Mouse (Mus musculus) liver, postnatal 0 days (tissue): Measurements from ENCODE around the gene Ttbk2. TPM values are rescaled to one million over a fixed set of nuclear protein-coding genes. Genes with fewer than 3 reads are reported as not detected.

Source experiments
- ATAC-seq: fragments of 200-750 bp; cut with Nextera tagmentation; 2 replicates; pipeline ENCODE4 v1.8.0; 2017; ENCODE audit warnings: mild to moderate bottlenecking, moderate library complexity
- DNase-seq: peaks from one replicate; pipeline ENCODE4 v3.0.0-alpha.2; 2016
- H3K27ac ChIP-seq: fragments of 300-500 bp; sonication (generic); 2 replicates; pipeline ENCODE4 v1.5.1; 2014; ENCODE audit warnings: antibody characterized with exemption, moderate library complexity, mild to moderate bottlenecking, low read depth
- H3K27me3 ChIP-seq: fragments of 300-500 bp; sonication (generic); 2 replicates; pipeline ENCODE4 v1.6.1; 2014; ENCODE audit warnings: low read length, control low read depth, mixed read lengths; ENCODE audit not compliant: insufficient read depth
- H3K36me3 ChIP-seq: fragments of 300-500 bp; sonication (generic); replicated peaks from 2 replicates; pipeline ENCODE4 v1.6.1; 2014; ENCODE audit warnings: mild to moderate bottlenecking, control low read depth, low read length, moderate library complexity, mixed read lengths; ENCODE audit not compliant: insufficient read depth
- H3K4me1 ChIP-seq: fragments of 300-500 bp; sonication (generic); 2 replicates; pipeline ENCODE4 v1.6.1; 2014; ENCODE audit warnings: antibody characterized with exemption, mild to moderate bottlenecking, control low read depth; ENCODE audit not compliant: insufficient read depth
- H3K4me2 ChIP-seq: fragments of 300-500 bp; sonication (generic); 2 replicates; pipeline ENCODE4 v1.6.1; 2014; ENCODE audit warnings: low read depth, mild to moderate bottlenecking, low read length, moderate library complexity, mixed read lengths
- H3K4me3 ChIP-seq: fragments of 300-500 bp; sonication (generic); 2 replicates; pipeline ENCODE4 v1.5.1; 2014; ENCODE audit warnings: low read depth, low read length
- H3K9ac ChIP-seq: fragments of 300-500 bp; sonication (generic); replicated peaks from 2 replicates; pipeline ENCODE4 v1.6.1; 2014; ENCODE audit warnings: mild to moderate bottlenecking, moderate library complexity
- H3K9me3 ChIP-seq: fragments of 300-500 bp; sonication (generic); 2 replicates; pipeline ENCODE4 v1.6.1; 2016; ENCODE audit warnings: mild to moderate bottlenecking, control low read depth, low read length, mixed read lengths
- CTCF ChIP-seq: sonication (generic); IDR thresholded peaks from 2 replicates; pipeline ENCODE4 v1.5.1; 2016; ENCODE audit warnings: antibody characterized with exemption, low read depth
- EP300 ChIP-seq: IDR thresholded peaks from 2 replicates; pipeline ENCODE4 v1.6.1; 2016; ENCODE audit warnings: antibody characterized with exemption, low read depth, mild to moderate bottlenecking
- WGBS: fragments of 180-500 bp; shearing (Covaris S2); extraction: QIAGEN DNeasy Blood & Tissue Kit; methylation state at CpG from one replicate; pipeline ENCODE4 v1.1.7; 2014; ENCODE audit not compliant: insufficient replicate concordance; 5-methylcytosine and 5-hydroxymethylcytosine counted together
- polyA plus RNA-seq: library from polyadenylated mRNA; unstranded; fragments of >200 nt; fragmentation: Nextera tagmentation; extraction: Ambion mirVana; gene quantifications from 2 replicates; pipeline ENCODE4 v1.2.1, GENCODE M21; 2015

The Ttbk2 gene
- polyA plus RNA-seq, 1 experiment from 2014 or later: 0.67 TPM

DNA sequence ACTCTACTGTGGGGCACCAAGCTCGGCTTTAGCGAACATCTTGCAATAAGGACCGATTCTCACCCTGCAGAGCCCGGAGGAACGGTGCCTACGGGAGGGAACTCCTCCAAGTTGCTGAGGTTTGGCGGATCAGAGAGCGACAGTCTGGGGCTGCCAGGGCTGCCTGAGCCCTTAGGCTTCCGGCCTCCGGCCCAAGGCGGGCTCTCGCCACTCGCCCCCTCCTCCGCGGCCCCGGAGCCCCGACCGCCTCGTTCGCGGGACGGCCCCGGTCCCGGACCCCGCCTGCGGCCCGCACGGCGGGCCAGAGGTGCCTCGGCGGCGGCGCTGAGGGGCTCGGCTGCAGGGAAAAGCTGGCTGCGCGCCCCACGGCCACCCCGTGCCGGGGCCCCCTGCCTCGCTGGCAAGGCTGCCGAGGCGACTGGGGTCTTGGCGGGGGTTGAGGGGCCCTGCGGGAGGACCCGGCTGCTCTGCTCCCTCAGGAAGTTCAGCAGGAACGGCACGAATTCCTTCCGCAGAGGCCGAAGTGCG is 119.7 kb downstream of the Ttbk2 start:
- WGBS: 1% methylated on average over 49 of the region's 50 CpGs
- ATAC-seq (peak; percentile 17), DNase-seq (no peak)
- TF ChIP-seq EP300: no peak
- TF ChIP-seq CTCF: no peak
- Histone ChIP-seq H3K4me3 (peak overlapping the region; percentile 96), H3K27me3 (no peaks in the 10 kb centered on the region), H3K4me1 (peaks cover 26% of the 10 kb centered on the region), H3K9ac (peak overlapping the region; percentile 88), H3K36me3 (peaks cover 42% of the 10 kb centered on the region), H3K4me2 (peak overlapping the region; percentile 96), H3K9me3 (no peaks in the 10 kb centered on the region), H3K27ac (peak overlapping the region; percentile 93)

DNA sequence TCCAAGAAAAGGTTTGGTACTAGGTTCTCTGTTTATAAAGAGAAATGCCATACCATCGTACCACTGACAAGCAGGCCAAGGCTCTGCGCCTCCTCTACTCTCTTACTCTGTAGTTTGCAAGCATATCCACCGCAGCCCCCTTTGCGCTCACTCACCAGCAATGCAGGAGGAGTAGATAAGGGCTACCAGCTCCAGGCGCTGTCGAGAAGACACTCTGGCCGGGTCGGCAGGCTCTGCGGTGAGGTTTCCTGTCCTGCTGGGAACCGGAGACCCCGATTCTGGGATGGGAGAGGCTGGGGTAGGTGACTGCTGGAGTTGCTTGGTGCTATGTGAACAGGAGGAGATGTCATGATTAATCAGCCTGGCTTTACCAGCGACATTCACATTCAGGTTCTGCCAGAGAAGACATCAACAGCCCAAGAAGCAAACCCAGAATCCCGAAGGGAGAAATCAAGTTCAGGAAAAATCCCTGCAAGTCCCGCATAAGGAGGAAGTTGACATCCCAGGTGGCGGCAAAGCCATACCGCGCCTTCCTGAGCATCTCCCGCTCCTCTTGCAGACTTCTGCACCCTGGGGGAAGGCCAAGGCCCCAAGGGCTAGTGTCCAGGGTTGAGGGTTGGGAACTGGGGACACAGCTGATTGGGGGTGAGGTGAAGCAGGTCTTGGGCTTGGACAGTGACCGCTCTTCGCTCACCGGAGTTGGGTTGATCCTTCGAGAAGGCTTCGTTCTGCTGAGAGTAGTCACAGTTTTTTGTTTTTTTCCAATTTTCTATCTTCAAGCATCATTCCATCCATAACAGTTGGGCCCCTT is 120.4 kb downstream of the Ttbk2 start:
- DNase-seq (peak; percentile 49), ATAC-seq (no peak)
- 10% methylated on average over 23 of the region's 23 CpGs for WGBS
- H3K4me2 ChIP-seq: peak overlapping the region; percentile 96
- H3K4me3 ChIP-seq: peak overlapping the region; percentile 96
- H3K4me1 ChIP-seq: peaks cover 26% of the 10 kb centered on the region
- H3K9ac ChIP-seq: peak overlapping the region; percentile 88
- H3K36me3 ChIP-seq: peaks cover 49% of the 10 kb centered on the region
- TF ChIP-seq CTCF: no peak
- TF ChIP-seq EP300: no peak
- H3K27me3 ChIP-seq: no peaks in the 10 kb centered on the region
- no peaks in the 10 kb centered on the region for H3K9me3 ChIP-seq
- peak overlapping the region; percentile 93; the same call in 1 of the 2 replicates for H3K27ac ChIP-seq

DNA sequence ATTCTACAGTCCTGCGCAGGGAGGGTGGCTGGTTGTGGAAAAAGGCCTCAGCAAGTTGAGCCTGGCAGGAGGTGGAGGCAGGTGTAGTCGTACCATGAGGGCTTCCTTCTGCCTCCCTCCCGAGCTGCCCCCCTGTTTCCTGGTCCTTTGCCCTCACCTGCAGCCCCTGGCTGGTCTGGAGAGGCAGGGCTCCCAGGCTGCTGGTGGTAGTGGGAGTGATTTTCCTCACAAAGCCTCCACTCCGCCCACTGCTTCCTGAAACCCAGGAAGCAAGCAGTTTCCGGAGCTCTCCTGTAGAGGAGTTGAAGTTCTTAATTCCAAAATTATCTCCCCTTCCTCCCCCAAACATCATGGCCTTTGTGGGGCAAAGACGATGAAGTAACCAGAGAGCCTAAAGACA is 126.2 kb downstream of the Ttbk2 start:
- no peak for ATAC-seq
- Histone ChIP-seq H3K27me3 (no peaks in the 10 kb centered on the region), H3K4me1 (peaks cover 11% of the 10 kb centered on the region), H3K9me3 (no peaks in the 10 kb centered on the region), H3K36me3 (peaks cover 92% of the 10 kb centered on the region), H3K4me3 (no peak overlapping the region), H3K4me2 (no peak overlapping the region), H3K27ac (no peak overlapping the region; the same call in 1 of the 2 replicates), H3K9ac (no peak overlapping the region)
- TF ChIP-seq CTCF (no peak), EP300 (no peak)
- WGBS: 51% methylated on average over 6 of the region's 6 CpGs
- no peak for DNase-seq

DNA sequence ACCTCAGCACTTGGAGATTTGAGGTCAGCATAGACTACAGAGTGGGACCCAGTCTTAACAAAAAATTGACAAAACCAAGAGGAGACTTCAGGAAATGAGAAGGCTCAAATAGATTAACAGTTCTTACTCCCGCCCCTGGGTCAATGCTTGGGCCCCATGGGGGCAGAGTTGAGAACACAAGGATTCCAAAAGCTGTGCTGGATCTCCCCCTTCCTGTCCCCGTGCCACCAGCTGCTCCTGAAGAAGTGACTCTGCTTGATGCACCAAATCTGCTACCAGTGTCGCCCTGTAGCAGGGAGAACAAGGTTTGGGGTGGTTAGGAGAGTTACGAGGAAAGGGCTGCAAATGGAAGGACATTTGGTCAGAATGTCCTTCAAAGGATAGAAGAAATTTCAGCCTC is 126.8 kb downstream of the Ttbk2 start:
- TF ChIP-seq EP300 (no peak), CTCF (no peak)
- Histone ChIP-seq H3K4me3 (no peak overlapping the region), H3K4me2 (no peak overlapping the region), H3K9ac (no peak overlapping the region), H3K36me3 (peaks cover 92% of the 10 kb centered on the region), H3K4me1 (peaks cover 6% of the 10 kb centered on the region), H3K9me3 (no peaks in the 10 kb centered on the region), H3K27me3 (no peaks in the 10 kb centered on the region), H3K27ac (no peak overlapping the region; the same call in 1 of the 2 replicates)
- DNase-seq: no peak
- ATAC-seq: no peak
- 66% methylated on average over 4 of the region's 4 CpGs for WGBS

DNA sequence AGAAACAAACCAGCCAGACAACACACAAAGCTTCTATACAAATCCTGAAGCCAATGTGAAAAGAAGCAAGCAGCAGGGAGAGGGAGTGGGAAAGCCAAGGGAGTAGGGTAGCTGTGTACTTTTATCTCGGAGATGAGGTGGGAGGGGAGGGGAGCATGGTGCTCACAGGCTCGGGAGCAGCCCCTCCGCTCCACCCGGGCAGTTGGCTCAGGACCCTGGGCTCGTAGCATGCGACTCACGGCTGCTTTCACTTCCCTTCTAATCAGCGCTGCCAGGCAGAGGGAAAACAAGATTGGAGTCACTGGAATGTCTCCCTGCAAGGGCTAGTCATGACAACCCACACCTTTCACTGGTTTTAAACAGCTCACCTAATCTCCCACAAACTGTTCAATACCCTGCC is 127.9 kb downstream of the Ttbk2 start:
- 83% methylated on average over 8 of the region's 8 CpGs for WGBS

DNA sequence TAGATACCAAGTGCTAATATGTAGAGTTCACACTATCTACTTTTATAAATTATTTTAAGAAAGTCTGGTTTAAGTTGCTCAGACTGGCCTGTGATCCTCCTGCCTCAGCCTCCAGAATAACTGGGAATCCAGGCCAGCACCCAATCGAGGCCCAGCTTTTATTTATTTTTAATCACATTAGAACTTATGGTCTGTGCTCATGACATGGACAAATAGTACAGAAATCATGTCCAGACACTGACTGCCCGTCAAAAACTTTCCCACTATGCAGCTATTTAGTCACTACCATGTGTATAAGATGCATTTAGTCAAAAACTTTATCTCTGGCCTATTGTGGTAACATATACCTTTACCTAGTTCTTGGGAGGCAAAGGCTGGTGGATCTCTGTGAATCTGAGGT is 128.5 kb downstream of the Ttbk2 start:
- H3K4me1 ChIP-seq: peaks cover 6% of the 10 kb centered on the region
- TF ChIP-seq EP300 (no peak), CTCF (no peak)
- H3K27me3 ChIP-seq: no peaks in the 10 kb centered on the region
- H3K27ac ChIP-seq: no peak overlapping the region
- no peak overlapping the region for H3K4me3 ChIP-seq
- peaks cover 91% of the 10 kb centered on the region for H3K36me3 ChIP-seq
- DNase-seq (no peak), ATAC-seq (no peak)
- no peaks in the 10 kb centered on the region for H3K9me3 ChIP-seq
- no peak overlapping the region for H3K4me2 ChIP-seq
- 82% methylated on average over 2 of the region's 2 CpGs for WGBS
- no peak overlapping the region for H3K9ac ChIP-seq

More for the DNA sequence above, 127.9 kb downstream of the Ttbk2 start:
- Histone ChIP-seq H3K4me1 (peaks cover 6% of the 10 kb centered on the region), H3K36me3 (peaks cover 91% of the 10 kb centered on the region), H3K4me3 (no peak overlapping the region), H3K9me3 (no peaks in the 10 kb centered on the region), H3K4me2 (no peak overlapping the region), H3K27me3 (no peaks in the 10 kb centered on the region), H3K27ac (no peak overlapping the region), H3K9ac (no peak overlapping the region)
- no peak for DNase-seq
- TF ChIP-seq CTCF: no peak
- no peak for TF ChIP-seq EP300
- ATAC-seq: no peak
